ENCODE assay signal across 25 mouse cellular contexts in genomic region chr19:59135387-59135786, GRCm38 (mm10). TPM values are rescaled to one million over a fixed set of nuclear protein-coding genes. Genes with fewer than 3 reads are reported as not detected.
"Had no signal": no experiment of that assay in that cellular context is flagged by ENCODE, and none has a peak within 500 bp of the region (broad histone marks: within the 10 kb centered on the region; RNA-seq: fewer than 3 reads in every experiment).

No protein-coding gene starts in this region.

- H3K36me3 ChIP-seq: limb, embryonic 12.5 days; limb, embryonic 15.5 days; midbrain, embryonic 13.5 days had no signal

- H3K9ac ChIP-seq: limb, embryonic 12.5 days; limb, embryonic 15.5 days; liver, embryonic 14.5 days; liver, postnatal 0 days; lung, embryonic 14.5 days; midbrain, embryonic 13.5 days had no signal

- H3K4me2 ChIP-seq: limb, embryonic 12.5 days; limb, embryonic 15.5 days; liver, embryonic 11.5 days; lung, embryonic 14.5 days; midbrain, embryonic 13.5 days had no signal

- H3K27me3 ChIP-seq: limb, embryonic 15.5 days had no signal

- DNase-seq: kidney, postnatal 14 days; kidney, postnatal 4 days; left cerebral cortex, postnatal 4 days; liver, postnatal 0 days; lung, embryonic 14.5 days; right cerebral cortex, adult 18-20 months; right cerebral cortex, postnatal 14 days; right cerebral cortex, postnatal 4 days; thymus, adult 2 months; thymus, postnatal 14 days; thymus, postnatal 4 days had no signal

- H3K27ac ChIP-seq: limb, embryonic 12.5 days; limb, embryonic 15.5 days; liver, embryonic 14.5 days; macrophage; midbrain, embryonic 13.5 days; stomach, postnatal 0 days had no signal

- H3K4me1 ChIP-seq: limb, embryonic 15.5 days had no signal

- ATAC-seq: liver, postnatal 0 days; lung, postnatal 0 days; midbrain, embryonic 13.5 days; midbrain, embryonic 16.5 days had no signal

- H3K4me3 ChIP-seq: limb, embryonic 12.5 days; limb, embryonic 15.5 days; midbrain, embryonic 13.5 days had no signal

- H3K9me3 ChIP-seq: limb, embryonic 12.5 days; limb, embryonic 15.5 days; midbrain, embryonic 13.5 days had no signal

RNA-seq across cellular contexts. Expression of gene Vax1, which starts 34.5 kb away (rescaled TPM):
- total RNA-seq: megakaryocyte, adult 5-6 weeks had no signal
- polyA plus RNA-seq: kidney, embryonic 16.5 days; limb, embryonic 12.5 days; limb, embryonic 15.5 days; liver, embryonic 11.5 days; liver, embryonic 14.5 days; liver, postnatal 0 days; lung, embryonic 14.5 days; lung, postnatal 0 days; macrophage; neural tube, embryonic 11.5 days; neural tube, embryonic 14.5 days; stomach, embryonic 14.5 days; stomach, postnatal 0 days; thymus, adult 2 months had no signal
